Mouse (Mus musculus) ZHBTc4 (cell line): ENCODE results near the gene Rora.

Experiments
- DNase-seq: peaks from one replicate; pipeline ENCODE4 v3.0.0-alpha.2; 2011; ENCODE audit warnings: low read depth, low spot score

Rora gene

DNA sequence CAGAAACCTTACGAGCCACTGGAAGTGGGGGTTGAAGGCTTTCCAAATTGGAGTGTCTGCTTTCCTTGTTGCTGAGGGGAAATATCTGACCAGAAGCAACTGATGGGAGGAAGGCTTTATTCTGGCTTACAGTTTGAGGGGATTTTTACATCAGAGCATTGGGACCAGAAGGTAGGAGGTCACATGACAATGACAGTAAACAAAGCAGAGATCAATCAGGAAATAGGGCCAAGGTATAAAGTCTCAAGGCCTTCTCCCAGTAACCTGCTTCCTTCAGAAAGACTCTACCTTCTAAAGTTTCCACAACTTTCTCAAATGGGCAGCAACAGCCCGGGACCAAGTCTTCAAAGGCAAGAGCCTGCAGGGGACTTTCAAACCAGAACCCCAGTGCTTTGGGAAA, 34.6 kb downstream of the Rora start:
- no peak for DNase-seq

DNA sequence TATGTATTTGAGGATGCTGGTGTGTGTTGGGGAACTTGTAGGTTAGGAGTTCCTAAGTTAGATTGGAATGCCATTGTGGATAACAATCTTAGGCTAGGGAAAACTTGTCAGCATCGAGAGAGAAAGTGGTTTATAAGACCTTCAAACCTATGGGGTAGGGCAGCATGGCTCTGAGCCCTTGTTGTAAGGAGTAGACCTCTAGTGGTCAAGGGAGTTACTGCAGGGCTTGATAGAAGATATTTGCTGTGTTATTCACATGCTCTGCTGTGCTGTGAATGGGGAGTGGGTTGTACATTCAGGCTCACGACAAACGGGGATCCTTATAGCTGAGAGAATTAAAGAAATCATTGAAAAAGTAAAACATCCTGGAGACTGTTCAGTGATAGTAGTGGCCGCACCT, 35.8 kb downstream of the Rora start:
- DNase-seq, result peak; percentile 80

DNA sequence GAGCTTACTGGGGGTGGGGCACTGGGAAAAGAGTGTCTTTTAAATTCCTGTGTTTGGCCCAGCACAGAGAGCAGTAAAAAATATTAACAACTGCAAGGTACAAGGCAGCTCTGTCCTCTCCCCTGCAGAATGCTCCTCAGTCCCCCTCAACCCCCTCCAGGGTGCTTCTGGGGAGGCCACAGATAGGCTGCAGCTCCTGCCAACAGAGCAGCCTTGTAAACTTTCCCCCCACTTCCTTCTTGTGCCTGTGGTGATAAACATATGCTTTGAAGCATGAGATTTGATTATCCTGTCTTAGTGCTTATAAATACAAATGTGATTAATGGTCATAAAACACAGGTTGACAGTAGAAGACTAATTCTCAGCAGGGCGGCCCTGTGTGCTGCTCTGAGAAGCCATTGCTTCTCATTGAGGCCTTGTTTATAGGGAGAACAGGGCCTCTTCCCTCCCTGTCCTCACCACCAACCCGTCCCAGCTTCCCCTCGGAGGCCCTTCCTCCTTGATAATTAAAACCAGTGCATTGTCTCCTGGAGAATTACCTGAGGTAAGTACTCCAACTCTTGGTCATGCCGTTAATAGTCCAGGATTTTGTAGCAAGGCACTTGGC, 41.4 kb downstream of the Rora start:
- no peak for DNase-seq

DNA sequence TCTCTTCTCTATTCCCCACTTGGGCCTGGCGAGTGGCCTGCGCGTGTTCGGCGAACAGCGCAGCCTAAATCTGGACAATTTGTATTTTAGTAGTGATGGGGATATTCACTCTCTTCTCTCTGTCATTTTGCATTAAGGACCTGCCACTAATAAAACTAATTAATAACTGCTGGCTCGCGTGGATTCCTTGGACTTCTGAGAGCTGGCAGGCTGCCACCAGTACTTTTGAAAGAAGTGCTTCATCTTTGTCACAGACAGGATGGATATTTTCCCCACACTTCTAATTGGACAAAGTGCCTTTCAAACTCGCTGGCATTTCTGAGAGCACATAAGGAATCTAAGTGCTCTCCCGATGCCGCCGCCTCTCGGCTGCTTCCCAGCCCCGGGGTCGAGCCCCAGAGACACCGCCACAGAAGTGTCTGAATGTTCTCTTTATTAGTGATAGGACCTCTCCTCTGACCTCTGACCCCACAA, 41.9 kb downstream of the Rora start:
- no peak for DNase-seq

DNA sequence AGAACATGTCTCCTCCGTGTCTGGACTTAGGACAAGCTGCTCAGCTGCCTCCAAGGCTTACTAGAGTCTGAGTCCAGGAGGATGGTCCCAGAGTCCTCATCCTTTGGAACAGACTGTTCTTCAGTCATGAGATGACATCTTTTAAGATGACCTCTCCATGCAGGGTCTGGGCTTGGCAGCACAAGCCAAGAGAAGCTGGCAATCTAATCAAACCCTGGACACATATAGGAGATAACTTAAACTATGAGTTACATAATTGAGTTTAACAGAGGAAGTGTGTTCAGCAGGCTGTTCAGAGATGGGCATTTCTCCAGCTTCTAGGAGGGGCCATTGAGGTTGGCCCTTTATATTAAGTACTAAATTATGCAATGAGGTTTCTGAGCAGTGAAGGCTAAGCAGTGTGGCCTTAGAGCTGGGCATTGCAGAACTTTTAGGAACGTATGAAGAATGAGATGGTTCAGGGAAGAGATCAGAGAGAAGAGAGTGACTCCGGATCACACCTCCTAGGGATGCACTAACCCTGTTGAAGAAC, 42.9 kb downstream of the Rora start:
- no peak for DNase-seq

DNA sequence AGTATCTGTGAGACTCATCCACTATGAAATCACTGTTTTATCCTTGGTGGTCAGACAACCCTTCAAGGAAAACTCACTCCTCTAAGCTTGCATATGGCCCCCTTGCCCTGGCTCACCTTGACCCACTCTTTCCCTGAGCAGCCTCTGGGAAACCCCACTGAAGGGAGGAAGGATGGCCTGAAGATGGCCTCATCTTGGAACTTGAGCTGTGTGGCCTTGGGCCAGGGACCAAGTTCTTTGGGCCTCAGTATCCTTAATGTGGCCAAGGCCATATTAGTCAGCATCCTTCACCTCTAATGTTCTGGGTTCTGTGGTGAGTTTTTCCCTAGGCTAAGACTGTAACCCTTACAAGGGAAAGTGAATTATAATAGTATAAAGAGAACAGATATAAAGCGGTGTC, 45.8 kb downstream of the Rora start:
- no peak for DNase-seq

DNA sequence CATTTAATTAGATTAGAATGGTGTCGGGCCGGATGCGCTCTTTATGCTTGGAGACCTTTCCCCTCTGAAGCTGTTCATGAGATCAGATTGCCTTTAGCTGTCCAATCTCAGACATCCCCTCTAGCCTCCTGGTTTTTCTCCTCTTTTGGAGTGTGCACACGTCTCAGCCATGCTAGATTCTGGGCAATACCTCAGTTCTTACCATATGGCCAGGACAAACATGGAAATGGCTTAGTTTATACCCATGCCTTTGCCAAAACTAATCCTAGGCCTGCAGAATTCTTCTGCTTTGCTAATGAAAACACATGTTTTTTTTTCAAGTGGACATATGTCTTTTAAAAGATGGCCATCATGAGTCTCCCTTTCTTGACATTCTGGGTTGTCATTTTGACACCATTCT, 46.3 kb downstream of the Rora start:
- DNase-seq, result no peak

DNA sequence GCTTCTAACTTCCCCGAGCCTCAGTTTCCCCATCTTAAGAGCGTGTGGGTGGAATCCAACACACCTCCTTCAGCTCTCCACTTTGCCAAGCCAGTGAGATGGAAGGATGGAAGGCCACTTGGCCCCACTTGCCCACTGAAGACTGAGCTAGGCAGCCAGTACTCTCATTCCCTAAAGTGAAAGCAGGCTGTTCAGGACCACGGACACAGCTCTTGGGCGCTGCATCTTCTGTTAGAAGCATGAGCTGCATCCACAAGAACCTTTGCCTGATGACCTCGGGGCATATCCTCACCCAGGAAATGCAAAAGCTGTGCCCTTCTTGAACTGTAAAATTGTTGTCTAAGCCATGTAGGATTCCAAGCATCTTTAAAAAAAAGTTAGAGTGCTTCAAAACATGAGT, 54.0 kb downstream of the Rora start:
- DNase-seq, result peak; percentile 14

DNA sequence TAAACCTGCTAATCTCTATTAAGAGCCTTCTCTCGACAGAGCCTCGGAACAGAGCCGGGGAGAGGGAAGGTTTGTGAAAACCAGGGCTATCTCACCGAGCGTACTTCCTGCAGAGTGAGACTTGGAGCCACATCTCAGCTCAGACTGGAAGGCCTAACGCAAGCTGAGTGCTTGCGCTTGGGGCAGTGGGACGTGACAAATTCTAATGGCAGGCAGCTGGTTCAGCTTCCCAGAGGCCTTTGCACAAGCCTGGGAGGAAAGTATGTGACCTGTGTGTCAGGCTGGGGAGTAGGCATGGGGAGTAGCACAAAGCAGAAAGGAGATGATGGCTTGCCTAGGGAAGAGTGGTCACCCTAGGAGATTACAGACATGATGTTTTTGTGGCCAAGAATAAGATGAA, 55.6 kb downstream of the Rora start:
- DNase-seq, result no peak

DNA sequence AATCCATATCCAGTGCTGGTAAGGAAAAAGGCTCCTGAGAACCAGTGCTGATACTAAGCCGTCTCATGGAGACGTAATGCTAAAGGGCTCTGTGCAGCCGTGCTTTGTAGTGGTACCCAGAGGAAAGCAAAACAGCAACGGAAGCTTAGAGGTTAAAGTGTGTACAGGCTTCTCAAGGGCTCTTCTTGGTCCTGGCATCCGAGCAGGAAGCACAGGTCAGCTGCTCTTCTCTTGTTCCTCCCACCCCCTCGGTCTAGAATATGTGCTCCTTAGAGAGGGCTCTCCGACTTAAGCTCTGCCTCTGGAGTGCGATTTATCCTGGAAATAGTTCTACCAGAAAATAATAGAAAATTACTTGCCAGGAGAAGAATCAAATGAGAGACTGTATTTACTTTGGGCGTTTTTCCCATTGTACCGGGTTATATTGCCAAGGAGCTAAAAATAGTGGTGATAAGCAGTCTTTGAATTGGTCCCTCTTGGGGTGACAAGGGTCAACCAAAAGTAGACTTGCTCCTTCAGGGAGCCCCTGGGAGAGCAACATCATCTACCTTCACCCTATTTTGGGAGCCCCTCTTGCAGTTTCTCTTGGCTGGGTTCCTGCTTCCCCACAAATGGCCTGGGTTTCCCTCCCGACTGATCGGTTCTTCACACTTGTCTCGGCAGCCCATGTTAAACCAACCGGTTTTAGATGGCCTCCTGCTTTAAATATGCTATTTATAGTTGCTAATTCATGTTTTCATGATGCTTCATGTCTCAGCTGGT, 57.5 kb downstream of the Rora start:
- DNase-seq, result no peak

DNA sequence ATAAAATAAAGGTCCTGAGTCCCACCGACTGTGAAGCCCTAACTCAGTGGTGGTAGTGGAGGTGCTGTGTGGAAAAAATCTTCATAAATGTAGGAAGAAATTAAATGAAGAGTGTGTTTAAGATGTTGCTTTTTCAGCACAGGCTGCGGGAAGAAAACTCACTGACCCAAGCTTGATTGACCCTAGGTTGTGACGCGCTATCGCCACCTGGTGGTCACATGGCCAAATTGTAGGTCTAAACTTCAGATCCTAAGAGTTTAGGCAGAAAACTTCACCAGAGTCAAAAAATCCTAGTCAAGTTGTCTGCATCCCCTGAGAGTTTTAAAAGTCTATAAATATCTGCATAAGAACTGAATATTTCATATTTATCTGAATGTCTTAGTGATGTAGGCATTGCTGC, 63.4 kb downstream of the Rora start:
- peak; percentile 79 for DNase-seq

DNA sequence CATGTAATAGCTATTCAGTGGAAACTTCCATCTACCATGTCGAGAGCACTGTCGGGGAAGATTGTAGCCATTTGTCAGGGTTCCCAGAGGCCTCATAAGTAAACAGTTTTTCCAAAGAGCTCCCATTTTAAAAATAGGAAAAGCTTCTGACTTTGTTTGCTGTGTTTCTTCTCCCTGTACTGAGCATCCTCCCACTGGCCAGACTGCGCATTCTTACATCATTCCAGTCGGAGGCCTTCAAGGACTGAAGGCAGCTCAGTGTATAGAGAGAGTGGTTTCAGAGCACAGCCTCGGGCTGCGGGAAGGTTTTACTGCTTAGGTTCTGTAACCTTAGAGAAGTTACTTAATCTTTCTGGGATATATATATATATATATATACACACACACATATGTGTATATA, 64.8 kb downstream of the Rora start:
- DNase-seq, result no peak

DNA sequence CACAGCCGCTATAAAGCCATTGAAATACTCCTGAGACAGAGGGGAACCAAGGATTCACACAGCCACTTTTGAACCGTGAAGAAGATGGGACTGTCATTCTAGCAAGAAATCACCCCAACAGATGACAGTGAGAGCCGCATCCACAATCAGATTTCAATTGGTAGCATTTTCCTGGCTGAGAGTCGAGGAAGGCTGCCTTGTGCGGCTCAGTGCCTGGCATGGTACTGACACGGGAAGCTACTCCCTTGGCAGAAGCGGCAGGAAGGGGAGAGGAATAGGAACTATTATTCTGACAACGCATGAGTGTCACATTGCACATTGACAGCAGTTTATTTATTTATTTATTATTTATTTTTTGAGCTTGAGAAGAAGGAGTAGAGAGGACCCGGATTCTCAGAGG, 65.7 kb downstream of the Rora start:
- no peak for DNase-seq

DNA sequence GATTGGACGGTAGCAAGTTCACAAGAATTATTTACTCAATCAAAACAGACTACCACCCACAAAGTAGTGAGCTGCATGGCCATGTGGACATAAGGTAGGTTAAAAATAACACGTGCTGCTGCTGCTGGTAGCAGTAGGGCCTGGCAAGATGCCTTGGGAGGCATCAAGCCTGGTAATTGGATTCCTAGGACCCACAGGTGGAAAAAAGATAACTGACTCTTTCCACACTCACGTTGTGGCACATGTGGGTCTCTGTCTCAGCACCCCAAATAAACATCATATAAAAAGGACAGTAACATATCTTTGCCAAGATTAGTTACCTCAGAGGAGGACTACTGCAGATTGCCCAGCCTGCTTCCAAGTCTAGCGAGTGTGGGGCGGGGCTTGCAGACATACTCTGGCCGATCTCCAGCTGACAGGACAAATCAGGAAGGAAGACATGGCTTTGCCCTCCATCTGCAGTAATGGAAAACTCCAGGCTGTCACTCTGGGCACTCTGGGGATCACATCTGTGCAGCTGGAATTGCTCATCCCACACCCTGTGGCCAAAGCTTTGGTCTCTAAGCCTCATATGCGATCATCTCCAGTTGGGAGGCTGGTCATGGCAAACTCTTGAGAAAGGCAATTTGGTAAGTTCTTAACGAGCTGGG, 71.2 kb downstream of the Rora start:
- no peak for DNase-seq

DNA sequence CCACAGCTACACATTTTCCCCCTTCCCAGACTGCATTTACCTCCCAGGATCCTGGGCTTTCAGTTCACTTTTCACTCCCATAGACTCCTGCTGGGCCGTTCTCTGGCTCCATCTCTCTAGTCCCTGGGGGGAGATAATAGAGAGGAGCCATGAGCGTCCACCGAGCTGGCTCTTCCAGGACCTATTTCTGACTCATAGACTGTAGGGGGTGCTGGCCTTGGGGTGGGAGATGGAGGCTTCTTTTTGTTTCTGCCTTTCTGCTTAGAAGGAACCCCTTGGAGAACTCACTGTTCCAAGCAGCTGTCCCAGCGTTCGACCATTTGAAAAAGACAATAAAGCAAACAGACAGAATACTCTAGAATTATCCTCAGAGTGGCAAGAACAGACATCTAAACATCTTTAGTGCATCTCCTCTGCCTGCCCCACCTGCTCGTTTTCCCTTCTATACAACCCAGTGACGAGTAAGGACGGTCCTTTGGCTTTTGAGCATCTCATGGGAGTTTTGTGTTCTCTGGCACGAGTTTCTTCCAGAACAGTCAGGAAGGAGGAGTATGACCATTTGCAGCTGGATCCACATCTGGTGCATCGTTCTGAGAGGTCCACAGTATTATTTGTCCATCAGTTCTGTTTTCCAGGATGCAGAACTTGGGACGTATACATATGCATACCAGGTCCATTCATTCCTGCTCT, 73.7 kb downstream of the Rora start:
- no peak for DNase-seq

DNA sequence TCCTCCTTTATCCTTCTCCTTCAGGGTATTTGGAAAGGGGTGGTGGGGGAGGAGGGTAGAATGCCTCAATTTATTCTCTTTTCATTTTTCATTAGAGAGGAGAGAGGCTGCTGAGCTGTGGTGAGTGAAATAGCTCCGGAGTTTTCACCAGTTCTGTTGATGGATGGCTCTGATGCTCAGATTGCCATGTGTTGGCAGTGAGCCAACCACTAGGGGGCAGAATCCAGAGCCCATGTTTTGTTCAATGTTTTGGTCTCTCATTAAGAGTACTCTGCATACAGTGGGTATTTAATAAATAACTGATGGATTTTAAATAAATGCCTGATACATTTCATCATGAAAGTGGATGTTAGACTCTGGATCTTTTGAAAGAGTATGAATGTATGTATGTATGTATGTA, 77.9 kb downstream of the Rora start:
- peak; percentile 24 for DNase-seq

DNA sequence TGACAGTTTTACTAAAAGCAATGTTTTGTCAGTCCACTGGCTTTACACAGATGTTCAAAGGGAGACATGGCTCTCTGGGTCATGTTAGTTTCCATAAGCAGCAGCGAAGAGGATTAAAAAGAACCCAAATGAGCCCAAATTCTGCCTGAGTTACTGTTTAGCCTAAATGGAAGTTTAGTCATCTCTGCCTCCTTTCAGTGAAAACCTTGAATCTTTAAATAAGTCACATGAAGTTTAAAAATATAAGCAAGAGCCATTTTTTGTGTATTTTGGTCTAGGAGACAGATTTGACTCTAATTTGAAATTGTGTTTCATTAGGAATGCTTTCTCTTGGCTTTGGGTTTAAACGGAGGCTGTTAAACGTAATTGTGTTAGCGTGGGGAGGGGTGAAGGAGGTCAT, 79.3 kb downstream of the Rora start:
- no peak for DNase-seq

DNA sequence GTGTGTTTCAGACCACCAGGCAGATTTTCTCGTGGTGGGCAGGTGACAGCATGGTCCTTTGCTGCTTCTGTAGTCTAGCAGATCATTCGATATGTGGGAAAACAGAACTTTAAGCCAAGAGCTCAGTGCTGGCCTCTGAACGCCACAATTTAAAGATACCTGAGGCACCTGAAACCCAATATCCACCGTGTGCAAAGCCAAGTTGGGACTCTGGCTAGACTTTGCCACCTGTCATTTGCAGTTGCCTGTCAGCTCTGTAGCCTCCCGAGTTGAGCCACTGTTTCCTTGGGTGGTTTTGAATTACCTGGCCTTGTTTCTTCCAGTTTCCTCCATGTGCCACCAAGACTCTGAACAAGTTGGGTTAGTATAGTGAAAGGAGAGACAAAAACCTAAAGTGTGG, 82.3 kb downstream of the Rora start:
- no peak for DNase-seq

DNA sequence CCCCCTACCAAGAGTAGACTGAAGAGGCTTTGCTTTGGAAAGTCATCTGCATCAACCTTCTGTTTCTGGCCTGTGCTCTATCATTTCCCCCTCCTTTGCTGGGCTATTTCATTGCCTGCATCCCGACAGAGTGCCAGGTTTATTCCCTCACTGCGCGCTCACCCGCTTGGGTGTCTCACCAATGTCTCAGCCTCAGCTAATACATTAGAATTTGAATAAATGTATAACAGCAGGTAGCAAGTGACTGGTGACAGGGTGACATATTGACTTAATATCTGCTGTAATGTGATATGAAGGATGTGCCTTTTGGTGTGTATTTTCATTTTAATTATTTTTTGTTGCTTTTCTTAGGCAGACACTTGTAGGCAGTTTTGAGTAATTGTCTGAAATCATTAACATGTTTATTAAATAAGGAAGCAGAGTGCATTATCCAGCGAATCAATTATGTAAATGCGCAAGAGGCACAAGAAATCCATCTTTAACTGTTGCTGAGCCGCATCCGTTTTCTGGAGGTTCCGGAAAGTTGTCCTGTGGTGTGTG, 83.7 kb downstream of the Rora start:
- no peak for DNase-seq

DNA sequence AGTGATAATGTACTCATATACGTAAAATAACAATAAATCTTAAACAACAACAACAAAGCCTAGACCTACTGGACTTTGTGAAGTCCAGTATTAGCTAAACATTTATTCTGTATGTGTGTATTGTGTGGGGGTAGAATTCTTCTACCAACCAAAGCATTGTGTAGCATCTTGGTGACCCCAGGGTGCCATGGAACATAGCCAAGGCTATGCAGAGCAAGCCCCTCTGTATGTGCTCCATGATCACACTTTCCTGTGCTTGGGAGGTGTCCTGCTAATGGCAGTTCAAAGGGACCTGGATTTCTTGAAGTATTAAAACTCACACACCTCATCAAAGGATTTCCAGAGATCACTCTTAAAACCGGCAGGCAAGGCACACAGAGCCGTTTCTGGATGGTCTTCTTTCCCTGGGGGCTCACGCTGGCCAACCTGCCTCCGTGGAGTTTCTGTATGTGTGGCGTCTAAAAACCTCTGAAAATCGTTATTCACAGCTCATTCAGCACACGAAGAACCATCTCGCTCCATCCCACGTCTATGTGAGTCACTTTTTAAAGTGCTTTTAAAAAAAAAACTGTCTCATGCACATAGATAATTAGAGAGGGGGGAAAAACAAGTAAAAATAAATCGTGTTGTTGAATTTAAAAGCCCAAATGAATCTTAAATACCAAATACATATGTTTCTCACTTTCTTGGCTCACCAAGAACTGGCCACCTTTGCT, 92.5 kb downstream of the Rora start:
- no peak for DNase-seq

DNA sequence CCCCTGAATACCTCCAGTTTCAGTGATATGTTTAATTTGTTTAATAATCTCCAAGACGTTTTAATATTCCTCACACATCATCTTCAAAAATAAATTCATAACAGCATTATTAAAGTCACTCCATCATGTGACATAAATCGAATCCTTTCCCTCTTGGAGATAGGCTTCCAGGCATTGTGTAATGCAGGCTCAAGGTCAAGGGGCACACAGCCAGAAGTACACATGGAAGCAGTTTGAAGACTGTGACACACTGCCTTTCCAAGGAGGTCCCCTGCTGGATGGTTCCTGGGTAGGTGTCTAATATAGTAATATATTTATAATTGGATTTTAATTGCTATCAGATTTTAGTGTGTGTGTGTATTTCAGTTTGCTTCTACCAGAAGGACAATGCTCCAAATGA, 103.4 kb downstream of the Rora start:
- DNase-seq, result no peak
